Mouse (Mus musculus): Measurements from ENCODE around the gene Twnk. TPM values are rescaled to one million over a fixed set of nuclear protein-coding genes. Genes with fewer than 3 reads are reported as not detected.

The Twnk gene
- polyA plus RNA-seq, 1 experiment from 2014 or later, result 12.4 TPM

- no peak for ATAC-seq
These were observed 34.8 kb downstream of the Twnk start for GRCm38 (mm10) chr19:45040214-45040613.

DNA sequence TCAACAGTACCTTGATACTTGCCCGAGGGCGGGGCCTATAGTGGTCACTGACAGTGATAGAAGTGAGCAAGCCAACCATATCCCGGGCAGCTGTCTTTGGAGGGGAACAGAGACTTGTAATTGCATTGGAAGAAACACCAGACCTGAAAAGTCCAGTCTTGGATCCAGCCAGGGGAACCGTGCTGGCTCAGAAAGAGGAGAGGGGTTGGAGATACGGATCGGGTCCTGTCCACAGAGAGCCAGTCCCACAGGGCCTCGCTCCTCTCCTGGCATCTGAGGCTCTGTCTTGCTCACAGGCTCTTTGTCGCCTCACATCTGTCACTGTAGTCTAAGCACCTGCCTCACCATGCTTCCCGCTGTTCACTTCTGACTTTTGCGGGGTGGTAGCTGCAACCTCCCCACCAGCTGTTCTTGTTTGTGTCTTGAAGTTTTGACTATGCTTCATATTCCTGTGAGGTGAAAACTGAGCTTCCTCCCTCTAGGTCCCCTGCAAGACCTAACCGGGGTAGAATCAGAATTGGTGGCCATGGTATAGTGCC lies 39.0 kb downstream of the Twnk start:
- no peaks in the 10 kb centered on the region for H3K27me3 ChIP-seq (replicated peaks; ENCODE audit: control insufficient read depth, insufficient read depth, low read length)
- no peak overlapping the region for H3K9ac ChIP-seq (ENCODE audit: low read depth, low read length)
- peaks cover 23% of the 10 kb centered on the region for H3K4me1 ChIP-seq (ENCODE audit: control insufficient read depth, insufficient read depth, low read depth, low read length)
- no peaks in the 10 kb centered on the region for H3K9me3 ChIP-seq (ENCODE audit: control insufficient read depth, low read length)
- no peak overlapping the region for H3K4me2 ChIP-seq (ENCODE audit: low read length)
- WGBS, result 67% methylated on average over 11 of the region's 11 CpGs
- no peak overlapping the region for H3K4me3 ChIP-seq (ENCODE audit: low read length)
- H3K36me3 ChIP-seq (ENCODE audit: control insufficient read depth, insufficient read depth, low read length), result no peaks in the 10 kb centered on the region
- no peak for ATAC-seq
- no peak overlapping the region for H3K27ac ChIP-seq (ENCODE audit: low read depth, low read length)

More at GRCm38 (mm10) chr19:45040214-45040613, 34.8 kb downstream of the Twnk start:
- no peak overlapping the region for H3K4me3 ChIP-seq (ENCODE audit: low read length)
- H3K27me3 ChIP-seq (replicated peaks; ENCODE audit: control insufficient read depth, insufficient read depth, low read length), result no peaks in the 10 kb centered on the region
- H3K9me3 ChIP-seq (ENCODE audit: control insufficient read depth, low read length), result no peaks in the 10 kb centered on the region
- H3K27ac ChIP-seq (ENCODE audit: low read depth, low read length), result no peak overlapping the region
- H3K4me1 ChIP-seq (ENCODE audit: control insufficient read depth, insufficient read depth, low read depth, low read length), result no peaks in the 10 kb centered on the region
- H3K36me3 ChIP-seq (ENCODE audit: control insufficient read depth, insufficient read depth, low read length), result no peaks in the 10 kb centered on the region
- WGBS, result 55% methylated on average over 13 of the region's 13 CpGs
- no peak overlapping the region; the same call in 1 of the 2 replicates for H3K9ac ChIP-seq (ENCODE audit: low read depth, low read length)
- H3K4me2 ChIP-seq (ENCODE audit: low read length), result no peak overlapping the region

DNA sequence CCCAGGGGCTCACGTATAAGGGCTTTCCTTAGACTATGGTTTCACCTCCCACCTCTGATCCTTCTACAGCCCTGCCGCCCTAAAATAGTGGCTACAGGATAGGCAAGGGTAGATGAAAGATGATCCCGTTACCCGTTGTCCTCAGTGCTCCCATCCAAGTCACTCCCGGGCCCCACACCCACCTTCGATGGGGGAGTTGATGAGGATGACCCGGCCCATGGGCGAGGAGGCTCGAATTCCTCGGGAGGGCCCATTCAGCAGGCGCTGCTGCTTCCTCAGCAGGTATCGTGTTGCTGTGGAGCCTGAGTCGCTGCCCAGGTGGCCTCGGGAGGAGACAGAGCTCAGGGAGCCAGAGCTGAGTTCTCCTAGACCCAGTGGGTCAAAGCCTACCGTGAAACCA lies 39.8 kb downstream of the Twnk start:
- Histone ChIP-seq H3K4me2 (ENCODE audit: low read length) (no peak overlapping the region), H3K27ac (ENCODE audit: low read depth, low read length) (no peak overlapping the region), H3K9ac (ENCODE audit: low read depth, low read length) (no peak overlapping the region), H3K36me3 (ENCODE audit: control insufficient read depth, insufficient read depth, low read length) (no peaks in the 10 kb centered on the region), H3K4me1 (ENCODE audit: control insufficient read depth, insufficient read depth, low read depth, low read length) (peaks cover 26% of the 10 kb centered on the region), H3K9me3 (ENCODE audit: control insufficient read depth, low read length) (no peaks in the 10 kb centered on the region), H3K27me3 (replicated peaks; ENCODE audit: control insufficient read depth, insufficient read depth, low read length) (no peaks in the 10 kb centered on the region), H3K4me3 (ENCODE audit: low read length) (no peak overlapping the region)
- ATAC-seq, result no peak
- 47% methylated on average over 15 of the region's 15 CpGs for WGBS

DNA sequence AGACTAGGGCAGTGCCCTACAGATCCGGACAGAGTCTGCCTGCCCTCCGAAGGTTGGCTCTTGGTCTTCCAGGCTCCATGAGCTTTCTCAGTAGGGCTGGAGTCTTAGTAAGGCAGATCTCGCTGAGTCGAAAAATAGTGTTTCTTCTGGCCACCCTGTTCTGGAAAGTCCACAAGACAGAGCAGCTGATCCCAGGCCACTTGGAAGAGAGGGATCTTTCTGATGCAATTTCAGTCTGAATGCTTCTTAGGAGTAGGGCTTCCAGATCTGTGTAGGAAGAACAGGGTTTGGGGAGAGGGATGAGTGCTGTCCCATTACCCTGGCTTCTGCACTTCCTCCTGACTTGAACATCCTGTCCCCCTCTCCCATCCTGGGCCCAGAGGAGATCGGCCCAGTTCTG lies 40.2 kb downstream of the Twnk start, which contains the start of gene Pdzd7:
Gene Pdzd7 (minus strand): TSS at position 67 of the 400 bp plus-strand sequence.
- peaks cover 26% of the 10 kb centered on the region for H3K4me1 ChIP-seq (ENCODE audit: control insufficient read depth, insufficient read depth, low read depth, low read length)
- ATAC-seq, result no peak
- H3K9ac ChIP-seq (ENCODE audit: low read depth, low read length), result peak within 1 kb of the TSS; percentile 81
- 80% methylated on average over 5 of the region's 5 CpGs for WGBS
- H3K27me3 ChIP-seq (replicated peaks; ENCODE audit: control insufficient read depth, insufficient read depth, low read length), result no peaks in the 10 kb centered on the region
- peak within 1 kb of the TSS; percentile 67 for H3K4me3 ChIP-seq (ENCODE audit: low read length)
- no peaks in the 10 kb centered on the region for H3K9me3 ChIP-seq (ENCODE audit: control insufficient read depth, low read length)
- H3K4me2 ChIP-seq (ENCODE audit: low read length), result peak within 1 kb of the TSS; percentile 75
- no peaks in the 10 kb centered on the region for H3K36me3 ChIP-seq (ENCODE audit: control insufficient read depth, insufficient read depth, low read length)
- H3K27ac ChIP-seq (ENCODE audit: low read depth, low read length), result peak within 1 kb of the TSS; percentile 94

- Histone ChIP-seq H3K4me1 (ENCODE audit: control insufficient read depth, insufficient read depth, low read depth, low read length) (peaks cover 26% of the 10 kb centered on the region), H3K4me2 (ENCODE audit: low read length) (peak overlapping the region; percentile 75), H3K36me3 (ENCODE audit: control insufficient read depth, insufficient read depth, low read length) (no peaks in the 10 kb centered on the region), H3K27me3 (replicated peaks; ENCODE audit: control insufficient read depth, insufficient read depth, low read length) (no peaks in the 10 kb centered on the region), H3K27ac (ENCODE audit: low read depth, low read length) (peak overlapping the region; percentile 94), H3K9me3 (ENCODE audit: control insufficient read depth, low read length) (no peaks in the 10 kb centered on the region), H3K9ac (ENCODE audit: low read depth, low read length) (peak overlapping the region; percentile 81), H3K4me3 (ENCODE audit: low read length) (peak overlapping the region; percentile 67)
- under 1% methylated on average over 34 of the region's 34 CpGs for WGBS
- ATAC-seq, result peak; percentile 70
These were observed 41.3 kb downstream of the Twnk start for GRCm38 (mm10) chr19:45046523-45047321.

DNA sequence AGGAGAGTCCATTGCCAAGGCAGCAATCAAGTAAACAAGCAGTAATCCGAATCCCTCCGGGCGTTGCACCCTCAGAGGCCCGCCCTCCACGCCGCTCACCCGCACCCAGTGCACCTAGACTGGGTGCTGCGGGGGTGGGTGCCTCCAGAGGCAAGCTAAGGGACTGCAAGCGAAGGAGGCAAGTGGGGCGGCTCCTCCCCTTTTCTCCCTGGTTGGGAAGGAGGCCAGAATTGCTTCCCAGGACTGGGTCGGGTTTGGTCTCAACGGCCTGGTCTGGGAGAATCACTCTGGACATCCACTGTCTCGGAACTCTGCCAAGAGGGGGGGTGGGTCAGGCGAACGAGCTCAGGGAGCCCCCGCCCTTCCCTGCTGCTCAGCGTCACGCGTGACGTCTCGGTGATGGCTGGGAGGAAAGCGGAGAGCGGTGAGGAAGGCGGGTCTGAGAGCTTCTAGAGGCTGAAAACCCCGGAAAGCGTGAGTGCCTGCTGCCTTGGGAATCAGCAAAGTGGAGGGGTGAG lies 42.0 kb downstream of the Twnk start, which contains the start of gene Sfxn3:
Gene Sfxn3 (plus strand): TSS at position 87 of the 518 bp plus-strand sequence.
- Histone ChIP-seq H3K27ac (ENCODE audit: low read depth, low read length) (peak within 1 kb of the TSS; percentile 94), H3K27me3 (replicated peaks; ENCODE audit: control insufficient read depth, insufficient read depth, low read length) (no peaks in the 10 kb centered on the region), H3K4me1 (ENCODE audit: control insufficient read depth, insufficient read depth, low read depth, low read length) (peaks cover 26% of the 10 kb centered on the region), H3K9me3 (ENCODE audit: control insufficient read depth, low read length) (no peaks in the 10 kb centered on the region), H3K9ac (ENCODE audit: low read depth, low read length) (peak within 1 kb of the TSS; percentile 81), H3K4me2 (ENCODE audit: low read length) (peak within 1 kb of the TSS; percentile 75), H3K4me3 (ENCODE audit: low read length) (peak within 1 kb of the TSS; percentile 67), H3K36me3 (ENCODE audit: control insufficient read depth, insufficient read depth, low read length) (peaks cover 3% of the 10 kb centered on the region)
- under 1% methylated on average over 26 of the region's 26 CpGs for WGBS
- peak; percentile 85 for ATAC-seq

GRCm38 (mm10) chr19:45047935-45048643 lies 42.6 kb downstream of the Twnk start:
- ATAC-seq, result peak; percentile 23
- H3K27me3 ChIP-seq (replicated peaks; ENCODE audit: control insufficient read depth, insufficient read depth, low read length), result no peaks in the 10 kb centered on the region
- peaks cover 7% of the 10 kb centered on the region for H3K36me3 ChIP-seq (ENCODE audit: control insufficient read depth, insufficient read depth, low read length)
- H3K27ac ChIP-seq (ENCODE audit: low read depth, low read length), result peak overlapping the region; percentile 94
- peak overlapping the region; percentile 81 for H3K9ac ChIP-seq (ENCODE audit: low read depth, low read length)
- H3K4me1 ChIP-seq (ENCODE audit: control insufficient read depth, insufficient read depth, low read depth, low read length), result peaks cover 26% of the 10 kb centered on the region
- H3K4me2 ChIP-seq (ENCODE audit: low read length), result peak overlapping the region; percentile 75
- no peaks in the 10 kb centered on the region for H3K9me3 ChIP-seq (ENCODE audit: control insufficient read depth, low read length)
- H3K4me3 ChIP-seq (ENCODE audit: low read length), result peak overlapping the region; percentile 67
- WGBS, result 18% methylated on average over 11 of the region's 11 CpGs

DNA sequence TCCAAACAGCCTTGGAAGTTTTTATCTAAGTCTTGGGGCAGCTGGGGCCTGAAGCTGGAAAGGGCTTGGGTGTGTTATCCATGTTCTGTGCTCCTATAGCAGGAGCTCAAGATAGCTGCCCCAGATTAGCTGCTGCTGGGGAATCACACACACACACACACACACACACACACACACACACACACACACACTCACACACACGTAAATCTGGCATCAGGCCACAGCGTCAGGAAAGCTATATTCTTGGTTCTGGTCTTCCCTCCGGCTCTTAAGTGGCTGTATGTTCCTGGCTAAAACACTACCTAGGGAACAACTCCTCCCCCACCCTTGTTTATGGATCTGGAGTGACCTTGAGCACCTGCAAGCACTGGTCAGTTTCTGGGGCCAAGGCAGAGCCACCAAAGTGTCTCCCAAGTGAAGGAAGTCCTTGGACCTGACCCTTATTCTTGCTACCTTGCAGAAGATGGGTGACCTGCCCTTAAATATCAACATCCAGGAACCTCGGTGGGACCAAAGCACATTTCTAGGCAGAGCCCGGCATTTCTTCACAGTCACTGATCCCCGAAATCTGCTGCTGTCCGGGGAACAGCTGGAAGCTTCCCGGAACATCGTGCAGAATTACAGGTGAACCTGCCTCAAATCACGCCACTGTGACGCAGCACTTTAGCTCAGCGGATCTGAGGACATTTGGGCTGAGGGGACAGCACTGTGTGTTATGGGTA lies 43.3 kb downstream of the Twnk start:
- H3K4me3 ChIP-seq (ENCODE audit: low read length), result peak overlapping the region; percentile 67
- peak overlapping the region; percentile 94 for H3K27ac ChIP-seq (ENCODE audit: low read depth, low read length)
- H3K4me2 ChIP-seq (ENCODE audit: low read length), result peak overlapping the region; percentile 75
- no peaks in the 10 kb centered on the region for H3K9me3 ChIP-seq (ENCODE audit: control insufficient read depth, low read length)
- peaks cover 26% of the 10 kb centered on the region for H3K4me1 ChIP-seq (ENCODE audit: control insufficient read depth, insufficient read depth, low read depth, low read length)
- peaks cover 12% of the 10 kb centered on the region for H3K36me3 ChIP-seq (ENCODE audit: control insufficient read depth, insufficient read depth, low read length)
- 76% methylated on average over 12 of the region's 12 CpGs for WGBS
- ATAC-seq, result no peak
- H3K9ac ChIP-seq (ENCODE audit: low read depth, low read length), result peak overlapping the region; percentile 81
- no peaks in the 10 kb centered on the region for H3K27me3 ChIP-seq (replicated peaks; ENCODE audit: control insufficient read depth, insufficient read depth, low read length)

Data from hindbrain, embryonic 16.5 days (tissue).